ENCODE assay signal across 12 mouse cellular contexts in genomic region chr15:93161329-93161728, GRCm38 (mm10).
DNase-seq lines count a peak whose midpoint lies in the region; ATAC-seq and TF ChIP-seq lines count a peak whose summit lies in the region.
"Had no signal": no experiment of that assay in that cellular context is flagged by ENCODE, and none has a peak within 500 bp of the region (broad histone marks: within the 10 kb centered on the region; RNA-seq: fewer than 3 reads in every experiment).

No protein-coding gene starts in this region.

- H3K27me3 ChIP-seq in forebrain, postnatal 0 days (ENCODE audit: insufficient read depth, low read length) = no peaks in the 10 kb centered on the region
- H3K27me3 ChIP-seq in forebrain, embryonic 12.5 days = no peaks in the 10 kb centered on the region; the same call in 1 of the 2 replicates
- H3K27me3 ChIP-seq in limb, embryonic 14.5 days (ENCODE audit: control insufficient read depth, insufficient read depth, low read length) = no peaks in the 10 kb centered on the region
- H3K27me3 ChIP-seq in limb, embryonic 10.5 days (ENCODE audit: low read depth, poor library complexity, severe bottlenecking) = no peaks in the 10 kb centered on the region
- H3K27me3 ChIP-seq in hindbrain, embryonic 12.5 days = no peaks in the 10 kb centered on the region
- no peaks in the 10 kb centered on the region for H3K27me3 ChIP-seq in midbrain, embryonic 16.5 days (ENCODE audit: control insufficient read depth, insufficient read depth, low read depth, low read length)
- H3K27me3 ChIP-seq: neural tube, embryonic 12.5 days had no signal

- ATAC-seq in forebrain, postnatal 0 days = peak; percentile 50; the same call in 1 of the 2 replicates
- no peak for ATAC-seq in forebrain, embryonic 12.5 days (ENCODE audit: low FRiP score)
- no peak for ATAC-seq in limb, embryonic 14.5 days (ENCODE audit: low FRiP score, low read depth)
- ATAC-seq in hindbrain, embryonic 12.5 days (ENCODE audit: low FRiP score) = 0 out of 2 replicates have a peak, but pooled peaks have one; percentile 35
- ATAC-seq in midbrain, embryonic 16.5 days = 0 out of 2 replicates have a peak, but pooled peaks have one; percentile 39

- H3K9me3 ChIP-seq in forebrain, postnatal 0 days (ENCODE audit: low read length) = no peaks in the 10 kb centered on the region
- H3K9me3 ChIP-seq in forebrain, embryonic 12.5 days = no peaks in the 10 kb centered on the region
- H3K9me3 ChIP-seq in limb, embryonic 14.5 days (ENCODE audit: control insufficient read depth, low read length) = no peaks in the 10 kb centered on the region
- H3K9me3 ChIP-seq in limb, embryonic 10.5 days (replicated peaks) = no peaks in the 10 kb centered on the region
- peaks cover 5% of the 10 kb centered on the region; the same call in 1 of the 2 replicates for H3K9me3 ChIP-seq in hindbrain, embryonic 12.5 days (replicated peaks)
- no peaks in the 10 kb centered on the region for H3K9me3 ChIP-seq in midbrain, embryonic 16.5 days (replicated peaks; ENCODE audit: control insufficient read depth, low read length, poor library complexity, severe bottlenecking)
- H3K9me3 ChIP-seq: neural tube, embryonic 12.5 days had no signal

- peak; percentile 35 for DNase-seq in forebrain, postnatal 0 days
- peak; percentile 18 for DNase-seq in limb, embryonic 14.5 days (ENCODE audit: low spot score)
- no peak for DNase-seq in limb, embryonic 10.5 days (ENCODE audit: low spot score)
- DNase-seq in gastrocnemius, adult 2 months = no peak
- no peak for DNase-seq in layer of hippocampus, adult 11-12 months (ENCODE audit: low spot score)
- DNase-seq: cerebellum, postnatal 14 days; thymus, postnatal 36 days had no signal

- H3K4me1 ChIP-seq in forebrain, postnatal 0 days (ENCODE audit: insufficient read depth) = no peaks in the 10 kb centered on the region
- H3K4me1 ChIP-seq in forebrain, embryonic 12.5 days = peaks cover 16% of the 10 kb centered on the region
- H3K4me1 ChIP-seq in limb, embryonic 14.5 days (ENCODE audit: control insufficient read depth, insufficient read depth, low read length) = no peaks in the 10 kb centered on the region
- no peaks in the 10 kb centered on the region for H3K4me1 ChIP-seq in limb, embryonic 10.5 days
- peaks cover 12% of the 10 kb centered on the region for H3K4me1 ChIP-seq in hindbrain, embryonic 12.5 days
- peaks cover 11% of the 10 kb centered on the region for H3K4me1 ChIP-seq in midbrain, embryonic 16.5 days (ENCODE audit: control insufficient read depth, insufficient read depth, low read length)

- intact Hi-C loops in gastrocnemius, adult 2 months (cut with DNase I) = no loop called here

- no peak overlapping the region for H3K4me2 ChIP-seq in forebrain, postnatal 0 days (ENCODE audit: low read depth)
- no peak overlapping the region for H3K4me2 ChIP-seq in forebrain, embryonic 12.5 days
- no peak overlapping the region for H3K4me2 ChIP-seq in limb, embryonic 14.5 days (replicated peaks; ENCODE audit: low read depth, low read length, severe bottlenecking)
- no peak overlapping the region for H3K4me2 ChIP-seq in hindbrain, embryonic 12.5 days (replicated peaks)
- no peak overlapping the region for H3K4me2 ChIP-seq in midbrain, embryonic 16.5 days (ENCODE audit: low read length)

- H3K4me3 ChIP-seq in forebrain, postnatal 0 days (ENCODE audit: low read depth, low read length) = no peak overlapping the region
- H3K4me3 ChIP-seq in forebrain, embryonic 12.5 days (replicated peaks) = no peak overlapping the region
- H3K4me3 ChIP-seq in limb, embryonic 14.5 days (replicated peaks; ENCODE audit: low read length) = no peak overlapping the region
- no peak overlapping the region for H3K4me3 ChIP-seq in limb, embryonic 10.5 days
- no peak overlapping the region for H3K4me3 ChIP-seq in hindbrain, embryonic 12.5 days
- H3K4me3 ChIP-seq in midbrain, embryonic 16.5 days (ENCODE audit: low read depth, low read length) = no peak overlapping the region
- no peak overlapping the region for H3K4me3 ChIP-seq in gastrocnemius, adult 2 months
- H3K4me3 ChIP-seq: neural tube, embryonic 12.5 days had no signal

- TF ChIP-seq CTCF in forebrain, postnatal 0 days (IDR thresholded peaks at IDR 0.05; ENCODE audit: low read depth) = no peak
- TF ChIP-seq CTCF in gastrocnemius, adult 2 months (IDR thresholded peaks at IDR 0.05) = no peak

- H3K9ac ChIP-seq in forebrain, postnatal 0 days = no peak overlapping the region
- no peak overlapping the region for H3K9ac ChIP-seq in forebrain, embryonic 12.5 days
- H3K9ac ChIP-seq in limb, embryonic 14.5 days (ENCODE audit: low read depth, low read length, severe bottlenecking) = no peak overlapping the region
- no peak overlapping the region for H3K9ac ChIP-seq in hindbrain, embryonic 12.5 days
- H3K9ac ChIP-seq in midbrain, embryonic 16.5 days (ENCODE audit: low read depth, low read length) = no peak overlapping the region
- H3K9ac ChIP-seq: neural tube, embryonic 12.5 days had no signal

- WGBS in forebrain, postnatal 0 days = 43% methylated on average over 7 of the region's 7 CpGs
- 51% methylated on average over 7 of the region's 7 CpGs for WGBS in forebrain, embryonic 12.5 days
- WGBS in limb, embryonic 14.5 days = 76% methylated on average over 7 of the region's 7 CpGs
- whole genome bisulfite sequencing in limb, embryonic 10.5 days = 87% methylated on average over 7 of the region's 7 CpGs
- WGBS in hindbrain, embryonic 12.5 days = 57% methylated on average over 7 of the region's 7 CpGs
- WGBS in midbrain, embryonic 16.5 days = 30% methylated on average over 7 of the region's 7 CpGs

- H3K36me3 ChIP-seq in forebrain, postnatal 0 days (ENCODE audit: insufficient read depth) = no peaks in the 10 kb centered on the region
- no peaks in the 10 kb centered on the region for H3K36me3 ChIP-seq in forebrain, embryonic 12.5 days (replicated peaks)
- no peaks in the 10 kb centered on the region for H3K36me3 ChIP-seq in limb, embryonic 14.5 days (ENCODE audit: control insufficient read depth, insufficient read depth, low read length)
- H3K36me3 ChIP-seq in limb, embryonic 10.5 days = no peaks in the 10 kb centered on the region
- no peaks in the 10 kb centered on the region for H3K36me3 ChIP-seq in hindbrain, embryonic 12.5 days
- no peaks in the 10 kb centered on the region for H3K36me3 ChIP-seq in midbrain, embryonic 16.5 days (ENCODE audit: control insufficient read depth, insufficient read depth, low read length)
- H3K36me3 ChIP-seq: G1E; neural tube, embryonic 12.5 days had no signal

- no peak overlapping the region; the same call in 1 of the 2 replicates for H3K27ac ChIP-seq in forebrain, postnatal 0 days (ENCODE audit: low read depth, low read length)
- no peak overlapping the region for H3K27ac ChIP-seq in forebrain, embryonic 12.5 days
- H3K27ac ChIP-seq in limb, embryonic 14.5 days (replicated peaks; ENCODE audit: low read depth, low read length) = no peak overlapping the region
- H3K27ac ChIP-seq in limb, embryonic 10.5 days = no peak overlapping the region
- 0 out of 2 replicates have a peak overlapping the region, but pooled peaks have one; percentile 17 for H3K27ac ChIP-seq in hindbrain, embryonic 12.5 days
- peak overlapping the region; percentile 74 for H3K27ac ChIP-seq in midbrain, embryonic 16.5 days (ENCODE audit: low read length)
- no peak overlapping the region for H3K27ac ChIP-seq in gastrocnemius, adult 2 months
- H3K27ac ChIP-seq: neural tube, embryonic 12.5 days had no signal

- TF ChIP-seq POLR2A in limb, embryonic 14.5 days (IDR thresholded peaks at IDR 0.05; ENCODE audit: borderline replicate concordance, extremely low read depth, insufficient read depth, insufficient read length) = no peak

Comparison
In these comparisons a context has a peak if more than half of its experiments do, and no peak if none do; other contexts are left out.
1. ATAC-seq: peak in forebrain, postnatal 0 days (single experiment), hindbrain, embryonic 12.5 days (single experiment) and midbrain, embryonic 16.5 days (single experiment); none in forebrain, embryonic 12.5 days (single experiment) and limb, embryonic 14.5 days (single experiment).
2. DNase-seq: peak in forebrain, postnatal 0 days (single experiment) and limb, embryonic 14.5 days (single experiment); none in limb, embryonic 10.5 days (single experiment), gastrocnemius, adult 2 months (single experiment) and layer of hippocampus, adult 11-12 months (single experiment).
3. H3K27ac ChIP-seq: peak in hindbrain, embryonic 12.5 days (single experiment) and midbrain, embryonic 16.5 days (single experiment); none in forebrain, postnatal 0 days (single experiment), forebrain, embryonic 12.5 days (single experiment), limb, embryonic 14.5 days (single experiment), limb, embryonic 10.5 days (single experiment) and gastrocnemius, adult 2 months (single experiment).